Mouse (Mus musculus): Measurements from ENCODE around the gene Pea15a.

Pea15a gene

GRCm38 (mm10) chr1:172180881-172181280, 25.7 kb downstream of the Pea15a start:
- DNase-seq (ENCODE audit: extremely low read depth, insufficient read length, low spot score): no peak

GRCm38 (mm10) chr1:172179102-172179501, 27.5 kb downstream of the Pea15a start:
- DNase-seq (ENCODE audit: extremely low read depth, insufficient read length, low spot score): no peak

- no peak for DNase-seq (ENCODE audit: extremely low read depth, insufficient read length, low spot score)
Measured at GRCm38 (mm10) chr1:172177791-172178190, 28.8 kb downstream of the Pea15a start.

- no peak for DNase-seq (ENCODE audit: extremely low read depth, insufficient read length, low spot score)
Measured at GRCm38 (mm10) chr1:172173181-172173580, 33.4 kb downstream of the Pea15a start.

GRCm38 (mm10) chr1:172172381-172172780, 34.2 kb downstream of the Pea15a start:
- DNase-seq (ENCODE audit: extremely low read depth, insufficient read length, low spot score): no peak

GRCm38 (mm10) chr1:172169809-172170208, 36.8 kb downstream of the Pea15a start:
- DNase-seq (ENCODE audit: extremely low read depth, insufficient read length, low spot score): no peak

- DNase-seq (ENCODE audit: extremely low read depth, insufficient read length, low spot score): no peak
Measured at GRCm38 (mm10) chr1:172167911-172168310, 38.7 kb downstream of the Pea15a start.

GRCm38 (mm10) chr1:172162959-172163358, 43.6 kb downstream of the Pea15a start:
- no peak for DNase-seq (ENCODE audit: extremely low read depth, insufficient read length, low spot score)

- no peak for DNase-seq (ENCODE audit: extremely low read depth, insufficient read length, low spot score)
Measured at GRCm38 (mm10) chr1:172162009-172162408, 44.6 kb downstream of the Pea15a start.

GRCm38 (mm10) chr1:172160508-172160907, 46.1 kb downstream of the Pea15a start:
- no peak for DNase-seq (ENCODE audit: extremely low read depth, insufficient read length, low spot score)

- no peak for DNase-seq (ENCODE audit: extremely low read depth, insufficient read length, low spot score)
Measured at GRCm38 (mm10) chr1:172159970-172160369, 46.6 kb downstream of the Pea15a start.

GRCm38 (mm10) chr1:172155518-172155917, 51.1 kb downstream of the Pea15a start:
- no peak for DNase-seq (ENCODE audit: extremely low read depth, insufficient read length, low spot score)

- no peak for DNase-seq (ENCODE audit: extremely low read depth, insufficient read length, low spot score)
Measured at GRCm38 (mm10) chr1:172154536-172154935, 52.1 kb downstream of the Pea15a start.

- DNase-seq (ENCODE audit: extremely low read depth, insufficient read length, low spot score): no peak
Measured at GRCm38 (mm10) chr1:172148955-172149815, 57.4 kb downstream of the Pea15a start.

GRCm38 (mm10) chr1:172148279-172148954, 58.2 kb downstream of the Pea15a start:
- DNase-seq (ENCODE audit: extremely low read depth, insufficient read length, low spot score): no peak

- DNase-seq (ENCODE audit: extremely low read depth, insufficient read length, low spot score): peak; percentile 98
Measured at GRCm38 (mm10) chr1:172147835-172148278, 58.7 kb downstream of the Pea15a start, which contains the start of gene Dcaf8. Gene Dcaf8, plus strand, starts transcription at chr1:172148084.

All from 3134 (cell line).